Mouse (Mus musculus) myocyte (in vitro differentiated cells): ENCODE measurements at regions not wholly inside any gene's neighbourhood (a gene's known extent, or its start where the extent isn't known, plus 50 kb on each side); places are given as distances from the start of the nearest gene placed in this dataset.

ENCODE experiments used
- H3K27me3 ChIP-seq: one replicate; pipeline ENCODE4 v1.6.1; 2011; ENCODE audit not compliant: control insufficient read depth, insufficient read depth, insufficient read length
- H3K36me3 ChIP-seq: one replicate; pipeline ENCODE4 v1.6.1; 2011; ENCODE audit not compliant: control insufficient read depth, insufficient read depth
- H3K4me2 ChIP-seq: one replicate; pipeline ENCODE4 v1.6.1; 2011; ENCODE audit warnings: low read depth, control low read depth
- H3K4me3 ChIP-seq: one replicate; pipeline ENCODE4 v1.5.1; 2011; ENCODE audit warnings: mild to moderate bottlenecking, control low read depth, moderate library complexity
- H3K79me2 ChIP-seq: one replicate; pipeline ENCODE4 v1.6.1; 2011; ENCODE audit not compliant: control insufficient read depth, insufficient read depth
- H3ac ChIP-seq: one replicate; pipeline ENCODE4 v1.6.1; 2011; ENCODE audit not compliant: control insufficient read depth, insufficient read length
- CEBPB ChIP-seq: IDR thresholded peaks from 2 replicates; pipeline ENCODE4 v1.6.1; 2011; ENCODE audit warnings: mild to moderate bottlenecking, moderate library complexity; ENCODE audit not compliant: poor library complexity, insufficient read depth, severe bottlenecking
- E2F4 ChIP-seq: IDR thresholded peaks from one replicate; pipeline ENCODE4 v1.6.1; 2011; ENCODE audit warnings: mild to moderate bottlenecking, control low read depth, moderate library complexity; ENCODE audit not compliant: insufficient read depth
- MAX ChIP-seq: IDR thresholded peaks from one replicate; pipeline ENCODE4 v1.6.1; 2011; ENCODE audit warnings: low read depth, mild to moderate bottlenecking, control low read depth
- MYOD1 ChIP-seq, 3 experiments: IDR thresholded peaks; one replicate each; pipeline ENCODE4 v1.6.1; 2011; ENCODE audit warnings: control low read depth in 2 of 3, low read depth in 2 of 3, mild to moderate bottlenecking in 2 of 3, moderate library complexity in 1 of 3; ENCODE audit not compliant: insufficient read length in 2 of 3, control insufficient read depth in 1 of 3
- MYOG ChIP-seq, 3 experiments: IDR thresholded peaks; one replicate each; pipeline ENCODE4 v1.6.1; 2011; ENCODE audit warnings: control low read depth in 2 of 3, low read depth in 2 of 3, mild to moderate bottlenecking in 2 of 3; ENCODE audit not compliant: insufficient read length in 2 of 3, control insufficient read depth in 1 of 3, insufficient read depth in 1 of 3
- POLR2A ChIP-seq: IDR thresholded peaks from one replicate; pipeline ENCODE4 v1.6.1; 2011; ENCODE audit warnings: low read depth, mild to moderate bottlenecking, control low read depth, moderate library complexity; ENCODE audit not compliant: insufficient read length
- POLR2AphosphoS2 ChIP-seq: IDR thresholded peaks from one replicate; pipeline ENCODE4 v1.6.1; 2011; ENCODE audit warnings: low read depth, control low read depth; ENCODE audit not compliant: insufficient read length
- REST ChIP-seq: IDR thresholded peaks from one replicate; pipeline ENCODE4 v1.6.1; 2011; ENCODE audit warnings: mild to moderate bottlenecking, control low read depth, moderate library complexity; ENCODE audit not compliant: insufficient read depth, insufficient read length
- SRF ChIP-seq: IDR thresholded peaks from one replicate; pipeline ENCODE4 v1.6.1; 2011; ENCODE audit warnings: low read depth; ENCODE audit not compliant: control insufficient read depth, insufficient read length
- TCF12 ChIP-seq: IDR thresholded peaks from one replicate; pipeline ENCODE4 v1.6.1; 2011; ENCODE audit warnings: mild to moderate bottlenecking, control low read depth; ENCODE audit not compliant: poor library complexity, insufficient read depth, severe bottlenecking
- TCF3 ChIP-seq: IDR thresholded peaks from one replicate; pipeline ENCODE4 v1.6.1; 2011; ENCODE audit warnings: low read depth, control low read depth; ENCODE audit not compliant: insufficient read length
- USF1 ChIP-seq: IDR thresholded peaks from one replicate; pipeline ENCODE4 v1.6.1; 2011; ENCODE audit warnings: low read depth, mild to moderate bottlenecking, control low read depth, moderate library complexity

- TF ChIP-seq SRF: no peak
- Histone ChIP-seq H3K36me3 (no peaks in the 10 kb centered on the region), H3K4me3 (no peak overlapping the region), H3K27me3 (no peaks in the 10 kb centered on the region), H3K4me2 (no peak overlapping the region), H3ac (no peak overlapping the region), H3K79me2 (no peaks in the 10 kb centered on the region)
Observed at GRCm38 (mm10) chr2:107184864-107185263, 105.6 kb upstream of the Kcna4 start.

DNA sequence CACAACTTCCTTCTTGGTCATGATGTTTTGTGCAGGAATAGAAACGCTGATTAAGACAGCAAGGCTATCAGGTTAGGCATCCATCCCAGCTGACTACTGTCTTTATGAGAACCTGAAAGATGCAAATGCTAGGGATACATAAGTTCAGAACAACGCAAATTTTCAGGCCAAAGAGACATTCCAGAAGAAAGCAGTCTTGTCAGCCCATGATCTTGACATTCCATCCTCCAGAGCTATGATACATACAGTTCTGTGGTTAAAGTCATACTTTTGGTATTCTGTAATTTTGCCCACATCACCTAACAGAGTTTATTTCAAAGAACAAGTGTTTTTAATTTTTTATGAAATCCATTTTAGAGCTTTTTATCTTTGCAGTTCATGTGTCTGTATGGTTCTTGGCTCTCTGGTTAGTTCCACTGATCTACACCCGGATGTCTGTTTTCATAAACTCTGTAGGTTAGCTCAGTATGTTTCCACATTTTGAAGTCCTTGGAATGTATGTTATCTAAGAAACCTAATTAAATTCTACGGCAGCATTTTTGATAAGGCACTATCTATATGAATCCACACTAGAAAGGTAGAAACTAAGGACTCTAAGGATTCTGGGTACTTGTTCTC is 88.5 kb upstream of the Kcna4 start:
- Histone ChIP-seq H3K79me2 (no peaks in the 10 kb centered on the region), H3K4me2 (no peak overlapping the region), H3ac (no peak overlapping the region), H3K4me3 (no peak overlapping the region), H3K27me3 (no peaks in the 10 kb centered on the region), H3K36me3 (no peaks in the 10 kb centered on the region)
- no peak for TF ChIP-seq E2F4
- no peak for TF ChIP-seq MAX
- TF ChIP-seq POLR2AphosphoS2: no peak
- no peak for TF ChIP-seq CEBPB
- TF ChIP-seq SRF: no peak
- no peak for TF ChIP-seq MYOG (IDR thresholded peaks at IDR 0.05; ENCODE audit: control insufficient read depth in 1 of 3, insufficient read depth in 1 of 3, insufficient read length in 2 of 3, low read depth in 2 of 3)
- no peak for TF ChIP-seq TCF3
- TF ChIP-seq REST: no peak
- no peak for TF ChIP-seq TCF12
- TF ChIP-seq USF1: no peak
- no peak for TF ChIP-seq MYOD1 (IDR thresholded peaks at IDR 0.05; ENCODE audit: control insufficient read depth in 1 of 3, insufficient read length in 2 of 3, low read depth in 2 of 3)
- TF ChIP-seq POLR2A: no peak

DNA sequence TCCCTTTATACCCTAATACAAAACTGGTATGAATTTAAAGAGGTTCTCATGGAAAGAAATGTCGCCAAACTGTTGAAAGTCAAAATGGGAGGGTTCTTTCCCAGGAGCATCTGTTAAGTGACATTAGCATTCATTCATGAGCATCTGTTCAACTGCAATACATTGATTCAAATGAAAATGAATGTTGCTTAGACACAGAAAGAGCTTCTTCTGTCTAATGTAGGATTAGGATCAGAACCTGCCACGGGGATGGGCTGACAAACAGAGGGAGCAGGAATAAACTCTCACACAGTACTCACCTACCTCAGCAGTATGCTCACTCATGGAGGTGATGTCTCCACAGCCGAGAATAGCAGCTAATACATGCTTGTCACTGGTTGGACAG is 88.0 kb upstream of the Kcna4 start:
- no peaks in the 10 kb centered on the region for H3K79me2 ChIP-seq
- H3ac ChIP-seq: no peak overlapping the region
- H3K4me3 ChIP-seq: no peak overlapping the region
- TF ChIP-seq CEBPB (no peak), POLR2A (no peak)
- no peak overlapping the region for H3K4me2 ChIP-seq
- no peaks in the 10 kb centered on the region for H3K36me3 ChIP-seq
- no peaks in the 10 kb centered on the region for H3K27me3 ChIP-seq

DNA sequence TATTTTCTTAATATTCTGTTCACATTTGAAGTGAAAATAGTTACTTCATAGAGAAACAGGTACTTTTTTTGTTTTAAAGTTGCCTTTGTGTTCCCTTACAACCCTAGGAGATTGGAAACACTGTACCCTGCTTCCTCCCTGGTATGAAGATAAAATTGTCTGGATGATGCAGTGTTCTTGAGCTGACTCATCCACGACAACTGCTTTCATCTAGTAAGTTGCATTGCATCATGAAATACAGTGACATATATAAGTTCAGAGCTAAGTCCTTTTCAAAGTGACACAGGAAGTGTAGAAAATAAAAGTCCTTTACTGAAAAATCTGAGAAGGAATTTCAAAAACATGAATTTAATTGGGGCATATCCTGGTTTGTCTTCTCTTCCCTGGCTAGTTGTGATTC is 68.9 kb upstream of the Kcna4 start:
- Histone ChIP-seq H3K4me2 (no peak overlapping the region), H3K36me3 (no peaks in the 10 kb centered on the region), H3ac (no peak overlapping the region), H3K79me2 (no peaks in the 10 kb centered on the region), H3K4me3 (no peak overlapping the region), H3K27me3 (no peaks in the 10 kb centered on the region)
- no peak for TF ChIP-seq E2F4
- no peak for TF ChIP-seq MYOD1 (IDR thresholded peaks at IDR 0.05; ENCODE audit: control insufficient read depth in 1 of 3, insufficient read length in 2 of 3, low read depth in 2 of 3)
- TF ChIP-seq MYOG (IDR thresholded peaks at IDR 0.05; ENCODE audit: control insufficient read depth in 1 of 3, insufficient read depth in 1 of 3, insufficient read length in 2 of 3, low read depth in 2 of 3): no peak
- no peak for TF ChIP-seq TCF3
- TF ChIP-seq CEBPB: peak; percentile 63; the same call in 1 of the 2 replicates
- TF ChIP-seq TCF12: no peak
- TF ChIP-seq POLR2A: no peak
- TF ChIP-seq REST: no peak

DNA sequence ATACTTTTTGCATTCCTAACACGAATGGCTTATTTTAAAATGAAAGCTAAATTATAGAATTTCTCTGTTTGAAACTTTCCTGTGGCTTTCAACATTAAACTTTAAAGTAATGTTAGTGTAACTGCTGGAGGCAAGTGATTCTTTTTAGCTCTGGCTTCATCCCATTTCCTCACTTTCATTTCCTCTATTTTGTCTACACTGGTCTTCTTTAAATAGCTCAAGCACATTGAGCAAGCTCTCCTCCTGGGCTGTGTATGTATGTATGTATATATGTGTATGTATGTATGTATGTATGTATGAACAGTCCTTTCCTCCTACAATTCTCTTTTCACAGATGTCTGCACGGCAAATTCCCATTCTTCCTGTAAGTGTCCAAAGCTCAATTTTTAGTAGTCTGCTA is 65.8 kb upstream of the Kcna4 start:
- no peak for TF ChIP-seq POLR2AphosphoS2
- TF ChIP-seq TCF12: no peak
- no peak for TF ChIP-seq CEBPB
- TF ChIP-seq E2F4: no peak
- no peak for TF ChIP-seq POLR2A
- Histone ChIP-seq H3K79me2 (no peaks in the 10 kb centered on the region), H3K4me2 (no peak overlapping the region), H3ac (no peak overlapping the region), H3K27me3 (no peaks in the 10 kb centered on the region), H3K4me3 (no peak overlapping the region), H3K36me3 (no peaks in the 10 kb centered on the region)

DNA sequence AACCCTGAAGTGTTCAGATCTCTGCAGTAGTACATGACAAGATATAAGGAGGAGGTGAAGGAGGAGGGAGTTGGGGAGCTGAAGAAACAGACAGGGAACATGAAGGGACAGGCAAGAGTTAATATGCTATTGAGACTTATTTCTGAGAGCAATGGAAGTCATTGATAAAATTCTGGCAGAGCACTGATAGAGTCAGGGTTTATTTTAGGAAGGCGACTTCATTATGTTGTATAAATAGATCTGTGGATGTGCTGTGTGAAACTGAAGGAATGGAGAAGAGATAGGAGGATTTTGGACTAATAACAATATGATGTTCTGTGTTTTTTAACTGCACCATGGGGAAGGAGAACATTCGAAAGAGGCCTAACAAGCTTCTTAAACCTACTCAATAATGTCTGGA is 63.0 kb upstream of the Kcna4 start:
- peak overlapping the region; percentile 73 for H3K4me2 ChIP-seq
- no peak overlapping the region for H3K4me3 ChIP-seq
- no peak for TF ChIP-seq MYOD1 (IDR thresholded peaks at IDR 0.05; ENCODE audit: control insufficient read depth in 1 of 3, insufficient read length in 2 of 3, low read depth in 2 of 3)
- TF ChIP-seq SRF: no peak
- TF ChIP-seq REST: no peak
- TF ChIP-seq MYOG (IDR thresholded peaks at IDR 0.05; ENCODE audit: control insufficient read depth in 1 of 3, insufficient read depth in 1 of 3, insufficient read length in 2 of 3, low read depth in 2 of 3): no peak
- TF ChIP-seq TCF3: no peak
- TF ChIP-seq E2F4: no peak
- no peak for TF ChIP-seq POLR2A
- no peak for TF ChIP-seq MAX
- no peak for TF ChIP-seq TCF12
- TF ChIP-seq USF1: no peak
- no peak for TF ChIP-seq CEBPB
- no peak for TF ChIP-seq POLR2AphosphoS2
- no peaks in the 10 kb centered on the region for H3K79me2 ChIP-seq
- no peak overlapping the region for H3ac ChIP-seq
- no peaks in the 10 kb centered on the region for H3K36me3 ChIP-seq
- no peaks in the 10 kb centered on the region for H3K27me3 ChIP-seq
